Mouse (Mus musculus): ENCODE results near the gene Vmn1r206.
"Not testable (repeated sequence)": the region's sequence is repeated elsewhere in the genome, so short reads cannot be mapped to it uniquely, and the experiment has no call there.

Vmn1r206 gene
- long read RNA-seq, experiment 1, result 0 reads
- long read RNA-seq, experiment 2, result 0 reads

GRCm38 (mm10) chr13:22624151-22624550 is at the start of gene Vmn1r206:
Gene Vmn1r206 (minus strand): TSS chr13:22624251.
- intact Hi-C loops (cut with DNase I), result not testable (repeated sequence)

DNA sequence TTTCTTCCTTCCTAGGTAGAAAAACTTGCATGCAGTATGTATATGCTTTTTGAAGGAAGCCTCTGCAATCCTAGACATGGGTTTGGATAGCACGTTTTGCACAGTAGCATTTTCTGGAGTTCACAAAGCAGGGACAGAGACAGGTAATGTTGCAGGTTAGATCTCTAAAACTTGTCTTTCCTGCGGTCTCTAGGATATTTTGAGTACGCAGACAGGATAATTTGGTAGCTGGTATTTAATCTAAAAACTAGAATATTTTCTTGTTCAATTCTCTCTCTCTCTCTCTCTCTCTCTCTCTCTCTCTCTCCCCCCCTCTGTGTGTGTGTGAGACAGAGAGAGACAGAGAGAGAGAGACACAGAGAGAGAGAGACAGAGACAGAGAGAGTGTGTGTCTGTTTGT is 31.2 kb downstream of the Vmn1r206 start, which contains the start of gene Vmn1r205:
TSS of gene Vmn1r205 (minus strand) at position 101 of the 400 bp plus-strand sequence.
- intact Hi-C loops (cut with DNase I), result no loop called here

- intact Hi-C loops (cut with DNase I), result not testable (repeated sequence)
Measured at GRCm38 (mm10) chr13:22583336-22583735, 40.7 kb downstream of the Vmn1r206 start.

GRCm38 (mm10) chr13:22574911-22575310 is 49.1 kb downstream of the Vmn1r206 start:
- intact Hi-C loops (cut with DNase I), result not testable (repeated sequence)
